Mouse (Mus musculus) embryonic facial prominence, embryonic 12.5 days (tissue): ENCODE data around the gene Gm3880. TPM values are rescaled to one million over a fixed set of nuclear protein-coding genes. Genes with fewer than 3 reads are reported as not detected.

ENCODE experiments used
- polyA plus RNA-seq: library from polyadenylated mRNA; unstranded; fragments of >200 nt; fragmentation: Nextera tagmentation; extraction: Ambion mirVana; gene quantifications from 2 replicates; pipeline ENCODE4 v1.2.1, GENCODE M21; 2016

Gm3880 gene
- polyA plus RNA-seq, 1 experiment from 2014 or later: not detected

Other genes with a start within 250 kb of the Gm3880 start
- gene Hdac8, start 181.6 kb downstream of the Gm3880 start, polyA plus RNA-seq: 11.0 and 12.6 TPM in 2 replicates
- gene Phka1, start 42.7 kb downstream of the Gm3880 start, polyA plus RNA-seq: 13.1 and 13.8 TPM in 2 replicates
- not detected in 2 replicates for gene Gm9112, start 20.7 kb upstream of the Gm3880 start, polyA plus RNA-seq
- not detected in 2 replicates for gene Dmrtc1b, start 20.9 kb upstream of the Gm3880 start, polyA plus RNA-seq
- not detected in 2 replicates for gene Dmrtc1c1, start 116.0 kb upstream of the Gm3880 start, polyA plus RNA-seq
- not detected in 2 replicates for gene Dmrtc1c2, start 167.6 kb upstream of the Gm3880 start, polyA plus RNA-seq
- not detected in 2 replicates for gene 1700031F05Rik, start 181.0 kb upstream of the Gm3880 start, polyA plus RNA-seq
- gene Dmrtc1a, start 221.7 kb upstream of the Gm3880 start, polyA plus RNA-seq: 0.90 and 0.96 TPM in 2 replicates
- gene 1700011M02Rik, start 221.9 kb upstream of the Gm3880 start, polyA plus RNA-seq: not detected in 2 replicates
- gene 1700018G05Rik, start 241.4 kb upstream of the Gm3880 start, polyA plus RNA-seq: not detected in 2 replicates